Mouse (Mus musculus): ENCODE results near the gene Tcf12. TPM values are rescaled to one million over a fixed set of nuclear protein-coding genes. Genes with fewer than 3 reads are reported as not detected.

The Tcf12 gene
- total RNA-seq, 2 experiments from 2014 or later: 38.9 to 48.0 TPM

GRCm38 (mm10) chr9:71805646-71806421 is 305.8 kb downstream of the Tcf12 start:
- DNase-seq (ENCODE audit: extremely low spot score in 1 of 2, low spot score in 2 of 2): no peak
- no peak overlapping the region for H3K4me3 ChIP-seq
- H3K27ac ChIP-seq: no peak overlapping the region
- intact Hi-C loops (cut with DNase I): loop anchor here (1.0 kb wide), 1 partner anchor 160 kb away; no protein-coding TSS in a partner anchor
- no peak for TF ChIP-seq CTCF (IDR thresholded peaks at IDR 0.05)

- no peak for TF ChIP-seq CTCF (IDR thresholded peaks at IDR 0.05)
- intact Hi-C loops (cut with DNase I): no loop called here
Observed at GRCm38 (mm10) chr9:71804116-71804515, 307.6 kb downstream of the Tcf12 start.

DNA sequence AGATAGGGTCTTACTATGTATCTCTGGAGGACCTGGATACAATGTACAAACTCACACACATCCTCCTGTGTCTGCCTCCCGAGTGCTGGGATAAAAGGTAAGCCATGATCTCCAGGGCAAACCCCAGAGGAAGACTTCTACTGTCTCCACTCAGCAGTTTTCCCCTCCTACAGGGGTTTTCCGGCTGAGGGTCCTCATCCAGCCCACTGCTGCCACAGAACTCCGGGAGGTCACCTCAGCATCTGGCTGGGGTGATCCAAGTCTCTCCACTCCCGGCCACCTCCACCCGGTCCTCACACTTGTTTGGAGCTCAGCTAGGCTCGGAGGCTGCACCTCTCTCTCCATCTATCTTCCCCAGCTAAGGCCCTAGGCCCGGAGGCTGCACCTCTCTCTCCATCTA is 308.4 kb downstream of the Tcf12 start:
- Histone ChIP-seq H3K4me3 (no peak overlapping the region), H3K27ac (no peak overlapping the region)
- intact Hi-C loops (cut with DNase I): no loop called here
- DNase-seq (ENCODE audit: extremely low spot score in 1 of 2, low spot score in 2 of 2): no peak
- no peak for TF ChIP-seq CTCF (IDR thresholded peaks at IDR 0.05)

More at GRCm38 (mm10) chr9:71804116-71804515, 307.6 kb downstream of the Tcf12 start:
- Histone ChIP-seq H3K27ac (no peak overlapping the region), H3K4me3 (no peak overlapping the region)
- no peak for DNase-seq (ENCODE audit: extremely low spot score in 1 of 2, low spot score in 2 of 2)

DNA sequence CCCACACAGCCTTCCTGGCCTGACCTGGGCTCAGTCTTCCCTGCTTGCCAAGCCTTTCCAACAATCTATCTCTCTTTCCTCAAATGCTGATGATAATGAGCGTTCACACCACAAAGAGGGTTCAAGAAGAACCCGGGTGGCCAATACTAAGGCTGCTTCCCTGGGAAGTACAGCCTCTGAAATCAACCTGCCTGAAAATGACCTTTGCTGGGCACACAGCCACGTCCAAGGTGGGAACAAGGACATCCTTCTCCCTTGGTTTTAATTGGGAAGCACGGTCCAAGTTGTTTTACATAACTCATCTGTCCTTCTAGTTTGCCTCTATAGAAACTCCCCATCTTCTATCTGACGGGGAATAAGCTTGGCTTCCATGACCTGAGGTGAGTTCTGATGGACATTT is 312.1 kb downstream of the Tcf12 start:
- TF ChIP-seq CTCF (IDR thresholded peaks at IDR 0.05): no peak
- intact Hi-C loops (cut with DNase I): no loop called here
- no peak for DNase-seq (ENCODE audit: extremely low spot score in 1 of 2, low spot score in 2 of 2)
- Histone ChIP-seq H3K4me3 (no peak overlapping the region), H3K27ac (no peak overlapping the region)

- H3K27ac ChIP-seq: no peak overlapping the region
- intact Hi-C loops (cut with DNase I): no loop called here
- DNase-seq (ENCODE audit: extremely low spot score in 1 of 2, low spot score in 2 of 2): no peak
Observed at GRCm38 (mm10) chr9:71798176-71798575, 313.5 kb downstream of the Tcf12 start.

More at GRCm38 (mm10) chr9:71798176-71798575, 313.5 kb downstream of the Tcf12 start:
- TF ChIP-seq CTCF (IDR thresholded peaks at IDR 0.05): no peak
- no peak overlapping the region for H3K4me3 ChIP-seq

Small RNA genes lying within 50 kb of the gene (microRNA-seq; reads per million reads assigned to microRNA genes)
- 0 reads per million in 2 experiments for gene Gm27450

Other genes starting within 250 kb of the Tcf12 start
- 10 to 100 TPM; 49.0 to 61.4 TPM for gene Zfp280d, start 163.0 kb upstream of the Tcf12 start, total RNA-seq (2021)

All from left cerebral cortex, adult 2 months (tissue).